Mouse (Mus musculus) intestine, postnatal 0 days (tissue): Measurements from ENCODE around the gene Ahnak. TPM values are rescaled to one million over a fixed set of nuclear protein-coding genes. Genes with fewer than 3 reads are reported as not detected.

Experiments used
- ATAC-seq: fragments of 200-750 bp; cut with Nextera tagmentation; 2 replicates; pipeline ENCODE4 v1.8.0; 2017; ENCODE audit warnings: mild to moderate bottlenecking, moderate TSS enrichment, moderate library complexity
- H3K27ac ChIP-seq: fragments of 300-500 bp; sonication (generic); 2 replicates; pipeline ENCODE4 v1.5.1; 2014; ENCODE audit warnings: mild to moderate bottlenecking, low read depth, low read length, moderate library complexity
- H3K27me3 ChIP-seq: fragments of 300-500 bp; sonication (generic); replicated peaks from 2 replicates; pipeline ENCODE4 v1.6.1; 2014; ENCODE audit warnings: low read length, mixed read lengths; ENCODE audit not compliant: control insufficient read depth, insufficient read depth
- H3K36me3 ChIP-seq: fragments of 300-500 bp; sonication (generic); 2 replicates; pipeline ENCODE4 v1.6.1; 2014; ENCODE audit warnings: mild to moderate bottlenecking, moderate library complexity; ENCODE audit not compliant: control insufficient read depth, insufficient read depth
- H3K4me1 ChIP-seq: fragments of 300-500 bp; sonication (generic); replicated peaks from 2 replicates; pipeline ENCODE4 v1.6.1; 2014; ENCODE audit warnings: antibody characterized with exemption, low read length, mixed read lengths; ENCODE audit not compliant: control insufficient read depth, insufficient read depth
- H3K4me2 ChIP-seq: fragments of 300-500 bp; sonication (generic); replicated peaks from 2 replicates; pipeline ENCODE4 v1.6.1; 2014; ENCODE audit warnings: low read depth, mild to moderate bottlenecking, moderate library complexity
- H3K4me3 ChIP-seq: fragments of 300-500 bp; sonication (generic); 2 replicates; pipeline ENCODE4 v1.5.1; 2014; ENCODE audit warnings: low read depth, low read length
- H3K9ac ChIP-seq: fragments of 300-500 bp; sonication (generic); 2 replicates; pipeline ENCODE4 v1.6.1; 2014; ENCODE audit warnings: mild to moderate bottlenecking, low read depth, low read length
- H3K9me3 ChIP-seq: fragments of 300-500 bp; sonication (generic); 2 replicates; pipeline ENCODE4 v1.6.1; 2016; ENCODE audit warnings: mixed run types; ENCODE audit not compliant: control insufficient read depth
- CTCF ChIP-seq: sonication (generic); IDR thresholded peaks from 2 replicates; pipeline ENCODE4 v1.5.1; 2016; ENCODE audit warnings: low read depth, mild to moderate bottlenecking, control low read depth, antibody characterized with exemption, moderate library complexity
- WGBS: fragments of 180-500 bp; shearing (Covaris S2); extraction: QIAGEN DNeasy Blood & Tissue Kit; methylation state at CpG from one replicate; pipeline ENCODE4 v1.1.7; 2014; 5-methylcytosine and 5-hydroxymethylcytosine counted together
- polyA plus RNA-seq: library from polyadenylated mRNA; unstranded; fragments of >200 nt; fragmentation: Nextera tagmentation; extraction: Ambion mirVana; gene quantifications from 2 replicates; pipeline ENCODE4 v1.2.1, GENCODE M21; 2015

Ahnak gene
- polyA plus RNA-seq, 1 experiment from 2014 or later, result 26.2 TPM

DNA sequence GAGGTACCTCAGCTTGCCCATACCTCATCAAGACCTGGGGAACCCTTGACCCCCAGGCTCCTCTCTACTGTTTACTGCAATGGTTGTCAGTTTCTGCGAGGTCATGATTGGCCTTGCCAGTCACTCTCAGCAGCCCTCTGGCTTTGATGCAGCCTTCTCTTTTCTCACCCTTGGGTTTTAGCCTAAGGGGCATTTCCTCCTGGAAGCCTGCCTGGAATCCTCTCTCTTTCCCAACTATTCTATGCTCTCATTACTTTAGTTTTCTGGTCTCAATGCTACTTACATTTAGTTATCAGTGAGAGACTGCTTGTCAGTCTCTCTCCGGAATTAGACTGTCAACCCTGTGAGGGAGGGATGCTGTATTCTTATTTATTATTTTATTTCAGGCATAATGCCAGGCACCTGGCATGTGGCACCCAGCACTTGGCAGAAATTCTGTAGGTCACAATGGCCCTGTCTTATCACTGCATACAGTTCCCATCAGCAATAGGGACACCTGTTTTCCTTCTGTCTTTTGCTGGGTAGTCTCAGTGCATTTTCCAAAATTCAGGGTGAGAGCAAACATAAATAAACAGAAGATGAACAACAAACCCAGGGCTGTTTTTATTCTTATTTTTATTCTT, 40.7 kb downstream of the Ahnak start:
- no peak for TF ChIP-seq CTCF
- H3K9ac ChIP-seq, result no peak overlapping the region
- no peak for ATAC-seq
- no peaks in the 10 kb centered on the region for H3K9me3 ChIP-seq
- H3K4me1 ChIP-seq, result no peaks in the 10 kb centered on the region
- H3K4me3 ChIP-seq, result no peak overlapping the region
- no peaks in the 10 kb centered on the region for H3K27me3 ChIP-seq
- H3K27ac ChIP-seq, result no peak overlapping the region
- H3K36me3 ChIP-seq, result no peaks in the 10 kb centered on the region
- WGBS, result 72% methylated on average over 2 of the region's 2 CpGs
- no peak overlapping the region for H3K4me2 ChIP-seq

DNA sequence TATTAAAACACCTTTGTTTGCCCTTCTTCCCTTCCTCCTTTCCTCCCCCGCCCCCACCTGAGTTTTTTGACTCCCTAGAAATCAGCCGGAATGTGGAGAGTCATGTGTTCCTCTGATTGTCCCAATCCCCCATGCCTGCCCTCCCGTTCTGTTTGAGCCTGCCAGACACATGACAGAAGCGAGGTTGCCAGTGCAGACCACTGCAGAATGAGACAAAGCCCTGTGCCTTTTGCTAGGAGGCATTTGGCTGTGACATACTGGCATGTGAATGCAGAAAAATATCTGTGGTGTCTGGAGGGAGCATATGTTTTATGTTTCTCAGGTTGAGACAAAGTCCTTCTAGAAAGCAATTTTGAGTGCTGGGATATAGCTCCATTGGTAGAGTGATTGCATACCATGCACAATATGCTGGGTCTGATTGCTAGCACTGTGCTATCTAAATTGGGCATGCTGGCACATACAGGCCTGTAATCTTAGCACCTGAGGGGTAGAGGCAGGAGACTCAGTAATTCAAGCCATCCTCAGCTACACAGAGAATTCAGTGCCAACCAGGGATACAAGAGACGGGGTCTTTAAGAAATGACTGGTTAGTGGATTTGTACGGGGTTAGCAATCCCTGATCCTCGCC, 43.5 kb downstream of the Ahnak start:
- no peak for ATAC-seq
- no peak overlapping the region for H3K27ac ChIP-seq
- no peak for TF ChIP-seq CTCF
- no peak overlapping the region for H3K4me2 ChIP-seq
- no peak overlapping the region for H3K9ac ChIP-seq
- H3K4me3 ChIP-seq, result no peak overlapping the region
- H3K9me3 ChIP-seq, result no peaks in the 10 kb centered on the region
- H3K36me3 ChIP-seq, result no peaks in the 10 kb centered on the region
- no peaks in the 10 kb centered on the region for H3K4me1 ChIP-seq
- WGBS, result 71% methylated on average over 7 of the region's 7 CpGs
- H3K27me3 ChIP-seq, result no peaks in the 10 kb centered on the region

DNA sequence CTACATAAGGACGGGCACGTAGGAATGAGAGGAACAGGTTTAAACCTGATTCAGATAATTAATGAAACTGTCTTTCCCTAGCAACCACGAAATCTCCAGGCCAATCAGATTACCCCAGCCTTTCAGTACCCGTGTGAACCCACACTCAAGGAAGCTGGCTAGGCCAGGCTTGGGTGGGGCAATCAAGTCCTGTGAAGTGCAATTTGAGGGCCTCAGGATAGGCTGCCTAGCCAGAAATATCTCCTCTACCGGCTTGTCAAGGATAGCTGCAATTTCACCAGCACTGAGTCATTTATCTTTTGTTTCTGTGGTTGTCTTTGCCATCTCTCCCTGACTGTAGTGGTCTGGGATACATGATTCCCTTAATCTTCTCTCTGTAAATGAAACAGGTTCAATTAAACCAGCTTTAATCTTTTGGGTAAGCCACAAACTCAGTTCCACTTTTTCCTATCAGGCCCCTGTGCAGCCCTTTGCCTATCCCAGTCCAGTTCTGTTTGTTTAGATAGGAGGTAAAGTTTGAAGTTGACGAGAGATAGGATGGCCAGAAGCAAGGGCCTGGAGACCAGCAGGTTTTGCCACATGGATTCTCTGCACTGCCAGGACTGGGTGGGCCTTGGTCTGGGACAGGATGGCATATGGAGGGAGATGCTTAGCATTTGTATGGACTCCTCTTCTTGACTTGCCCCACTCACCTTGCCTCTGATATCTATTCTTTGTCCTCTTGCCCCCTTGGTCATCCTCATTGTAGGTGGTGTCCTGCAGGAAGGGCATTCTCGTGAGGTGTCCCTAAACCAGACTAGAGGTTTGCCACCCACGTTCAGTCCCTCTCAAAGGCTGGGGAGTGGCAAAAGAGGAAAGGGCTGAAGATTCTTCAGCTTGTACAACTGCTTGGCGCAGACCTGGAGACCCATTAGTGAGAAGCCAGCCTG, 44.6 kb downstream of the Ahnak start:
- no peak overlapping the region for H3K4me2 ChIP-seq
- peak; percentile 72 for ATAC-seq
- no peaks in the 10 kb centered on the region for H3K9me3 ChIP-seq
- H3K27me3 ChIP-seq, result no peaks in the 10 kb centered on the region
- H3K4me3 ChIP-seq, result no peak overlapping the region
- H3K9ac ChIP-seq, result no peak overlapping the region
- no peak for TF ChIP-seq CTCF
- 47% methylated on average over 9 of the region's 9 CpGs for WGBS
- H3K36me3 ChIP-seq, result no peaks in the 10 kb centered on the region
- H3K27ac ChIP-seq, result no peak overlapping the region
- no peaks in the 10 kb centered on the region for H3K4me1 ChIP-seq

DNA sequence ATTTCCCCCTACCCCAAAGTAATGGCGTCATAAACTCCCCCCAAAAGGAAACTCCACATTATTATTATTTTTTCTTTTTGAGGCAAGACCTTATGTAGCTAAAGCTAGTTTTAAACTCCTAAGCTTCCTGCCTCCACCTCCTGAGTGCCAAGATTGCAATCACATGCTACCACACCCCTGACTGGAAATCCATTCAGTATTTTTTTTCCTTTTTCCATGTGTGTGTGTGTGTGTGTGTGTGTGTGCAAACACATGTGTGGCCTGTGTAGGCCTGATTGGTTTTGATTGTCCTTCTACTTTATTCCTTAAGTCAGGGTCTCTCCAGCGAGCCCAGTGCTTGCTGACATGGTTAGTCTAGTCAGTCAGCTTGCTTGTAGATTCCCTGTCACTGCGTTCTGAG, 45.4 kb downstream of the Ahnak start:
- no peak for TF ChIP-seq CTCF
- no peak overlapping the region for H3K4me2 ChIP-seq
- H3K9me3 ChIP-seq, result no peaks in the 10 kb centered on the region
- no peak overlapping the region for H3K4me3 ChIP-seq
- no peak overlapping the region for H3K27ac ChIP-seq
- 88% methylated on average over 3 of the region's 3 CpGs for WGBS
- ATAC-seq, result no peak
- no peaks in the 10 kb centered on the region for H3K27me3 ChIP-seq
- H3K4me1 ChIP-seq, result peaks cover 2% of the 10 kb centered on the region; the same call in 1 of the 2 replicates
- H3K36me3 ChIP-seq, result no peaks in the 10 kb centered on the region
- H3K9ac ChIP-seq, result no peak overlapping the region

DNA sequence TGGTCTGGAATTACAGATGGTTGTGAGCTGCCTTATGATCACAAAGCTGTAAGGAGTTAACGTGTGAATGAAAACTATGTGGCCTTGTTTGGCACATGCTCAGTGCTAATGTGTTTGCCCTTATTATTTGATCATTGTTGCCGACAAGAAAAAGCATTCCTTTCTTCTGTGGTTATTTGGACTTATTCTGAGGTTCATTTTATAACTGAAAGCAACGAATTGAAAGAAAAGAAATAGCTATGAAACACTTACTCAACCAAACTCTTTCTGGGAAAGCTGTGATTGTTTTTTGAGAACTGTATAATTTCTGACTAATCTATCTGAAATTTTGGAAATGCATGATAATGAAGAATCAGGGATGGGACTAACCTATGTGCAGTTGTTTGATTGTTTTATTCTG, 46.0 kb downstream of the Ahnak start:
- no peak overlapping the region for H3K27ac ChIP-seq
- no peak for ATAC-seq
- H3K36me3 ChIP-seq, result no peaks in the 10 kb centered on the region
- peaks cover 6% of the 10 kb centered on the region for H3K4me1 ChIP-seq
- 63% methylated on average over 3 of the region's 3 CpGs for WGBS
- no peak overlapping the region for H3K4me3 ChIP-seq
- H3K9me3 ChIP-seq, result no peaks in the 10 kb centered on the region
- no peak overlapping the region for H3K9ac ChIP-seq
- no peak for TF ChIP-seq CTCF
- H3K4me2 ChIP-seq, result no peak overlapping the region
- no peaks in the 10 kb centered on the region for H3K27me3 ChIP-seq

DNA sequence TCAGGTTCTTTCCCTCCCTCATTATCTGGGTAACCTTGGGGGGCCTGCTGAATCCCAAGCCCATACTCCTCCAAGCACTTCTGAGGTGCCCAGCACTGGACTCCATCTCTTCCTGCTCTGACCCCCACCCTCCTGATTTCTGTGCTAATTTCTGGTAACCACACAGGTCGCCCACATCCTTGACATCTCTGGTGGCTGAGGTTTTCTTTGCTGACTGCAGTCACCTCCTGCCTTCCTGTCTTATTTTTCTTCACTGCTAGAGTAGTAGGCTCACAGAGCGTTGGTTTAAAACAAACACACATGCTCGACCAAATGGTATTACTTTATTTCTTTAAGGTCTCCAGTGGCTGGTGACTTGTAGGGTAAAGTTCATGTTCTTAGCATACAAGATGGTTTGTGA, 49.1 kb downstream of the Ahnak start:
- H3K27me3 ChIP-seq, result no peaks in the 10 kb centered on the region
- no peak overlapping the region for H3K9ac ChIP-seq
- no peak for ATAC-seq
- 43% methylated on average over 3 of the region's 3 CpGs for WGBS
- no peak overlapping the region for H3K4me3 ChIP-seq
- TF ChIP-seq CTCF, result no peak
- H3K4me2 ChIP-seq, result no peak overlapping the region
- H3K27ac ChIP-seq, result no peak overlapping the region
- H3K9me3 ChIP-seq, result no peaks in the 10 kb centered on the region
- H3K36me3 ChIP-seq, result no peaks in the 10 kb centered on the region
- H3K4me1 ChIP-seq, result peaks cover 6% of the 10 kb centered on the region
